Mouse (Mus musculus): ENCODE measurements around the gene Galnt18. TPM values are rescaled to one million over a fixed set of nuclear protein-coding genes. Genes with fewer than 3 reads are reported as not detected.

The Galnt18 gene
- total RNA-seq, 1 experiment from 2014 or later = not detected

DNA sequence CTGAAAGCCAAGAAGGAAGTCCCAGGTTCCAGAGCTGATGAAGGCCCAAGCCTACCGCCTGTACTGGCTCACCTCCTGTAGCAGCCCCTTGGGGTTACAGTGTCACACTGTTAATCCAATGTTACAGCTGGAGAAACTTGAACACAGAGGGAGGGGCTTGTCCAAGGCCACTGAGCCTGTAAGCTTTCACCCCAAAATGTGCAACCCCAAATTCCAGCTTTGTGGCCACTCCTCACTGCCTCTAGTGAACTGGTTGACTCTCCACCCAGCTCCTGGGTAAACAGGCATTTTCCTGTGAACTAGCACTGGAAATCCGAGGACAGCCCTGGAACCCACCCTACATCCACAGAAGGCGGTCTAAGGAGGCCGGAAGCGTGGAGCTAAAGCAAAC, 58.5 kb downstream of the Galnt18 start:
- ATAC-seq (replicated peaks; ENCODE audit: insufficient number of reproducible peaks, low FRiP score, low TSS enrichment, poor library complexity, severe bottlenecking) = no peak

DNA sequence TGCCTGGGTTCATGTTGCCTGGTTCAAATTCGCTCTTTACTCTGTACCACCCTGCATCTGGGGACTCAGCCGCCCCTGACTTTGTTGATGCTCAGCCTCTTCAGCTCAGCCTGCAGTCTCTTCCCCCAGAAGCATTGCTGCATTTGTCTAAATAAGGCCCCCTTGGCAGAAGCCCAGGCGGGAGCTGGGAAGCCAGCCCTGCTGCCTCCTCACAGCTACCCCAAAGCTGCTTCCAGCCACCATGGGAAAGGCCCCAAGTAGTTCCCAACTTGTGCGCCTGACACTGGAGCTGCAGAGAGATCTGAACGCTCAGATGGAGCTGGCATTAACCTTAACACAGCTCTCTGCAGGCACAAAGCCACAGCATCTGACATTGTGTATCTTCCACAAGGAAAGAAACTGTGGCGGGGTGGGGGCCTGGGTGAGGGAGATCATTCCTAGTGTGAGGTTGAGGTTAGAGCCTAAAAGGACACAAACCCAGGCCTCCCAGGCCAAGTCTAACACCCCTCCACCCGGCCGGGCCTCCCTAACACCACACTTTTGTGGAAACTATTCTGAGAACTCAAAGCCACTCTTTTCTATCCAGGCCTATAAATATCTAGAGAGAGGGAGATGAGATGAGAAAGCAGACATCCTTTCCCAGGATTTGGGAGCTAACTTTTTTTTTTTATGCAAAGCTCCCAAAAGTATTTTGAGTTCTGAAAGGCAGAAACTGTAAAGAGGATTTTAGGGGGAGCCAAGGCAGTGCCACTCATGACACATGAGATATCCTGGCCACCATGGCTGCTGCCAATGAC, 59.1 kb downstream of the Galnt18 start:
- no peak for ATAC-seq (replicated peaks; ENCODE audit: insufficient number of reproducible peaks, low FRiP score, low TSS enrichment, poor library complexity, severe bottlenecking)

DNA sequence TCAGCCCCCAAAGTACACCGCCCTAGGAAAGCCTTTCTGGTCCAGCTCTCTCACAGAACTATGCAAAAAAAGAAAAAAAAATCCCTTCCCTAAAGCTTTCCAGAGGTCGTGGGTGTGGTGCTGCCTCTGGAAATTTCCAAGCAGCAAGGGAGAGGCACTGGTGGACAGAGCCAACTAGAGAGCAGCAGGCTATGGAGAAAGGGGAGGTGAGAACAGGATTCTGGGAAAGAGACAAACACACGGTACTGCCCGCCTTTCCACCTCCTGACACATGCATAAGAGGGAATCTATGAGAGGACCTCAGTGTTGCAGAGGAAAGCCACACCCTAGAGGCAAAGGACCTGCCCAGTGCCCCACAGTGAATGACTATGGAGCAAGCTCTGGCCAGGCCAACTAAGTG, 60.9 kb downstream of the Galnt18 start:
- no peak for ATAC-seq (replicated peaks; ENCODE audit: insufficient number of reproducible peaks, low FRiP score, low TSS enrichment, poor library complexity, severe bottlenecking)

DNA sequence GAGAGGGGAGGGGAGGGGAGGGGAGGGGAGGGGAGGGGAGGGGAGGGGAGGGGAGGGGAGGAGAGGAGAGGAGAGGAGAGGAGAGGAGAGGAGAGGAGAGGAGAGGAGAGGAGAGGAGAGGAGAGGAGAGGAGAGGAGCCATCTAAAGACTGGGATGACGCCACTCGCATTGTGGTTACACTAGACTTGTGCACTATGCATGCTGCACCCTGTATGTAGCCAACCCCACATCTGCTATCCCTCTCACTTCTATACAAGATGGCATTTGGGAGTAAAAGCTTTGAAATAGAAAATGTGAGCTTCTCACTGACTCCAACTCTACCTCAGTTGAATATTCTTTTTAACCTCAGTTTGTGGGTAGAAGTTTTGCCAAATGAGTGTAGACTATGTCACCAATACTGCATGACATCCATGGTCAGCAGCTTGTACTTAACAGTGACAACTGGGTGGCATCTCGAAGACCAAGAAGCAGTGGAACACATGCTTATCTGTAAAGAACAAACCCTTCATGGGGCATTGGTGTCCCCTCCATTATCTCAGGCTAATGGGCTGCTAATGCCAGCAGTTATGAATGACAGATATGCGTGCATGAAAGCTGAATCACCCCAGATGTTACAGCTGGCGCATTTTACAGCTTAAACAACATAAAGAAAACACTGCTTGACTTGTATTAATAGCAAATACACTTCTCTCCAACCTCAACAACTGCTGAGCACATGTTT, 65.0 kb downstream of the Galnt18 start:
- no peak for ATAC-seq (replicated peaks; ENCODE audit: insufficient number of reproducible peaks, low FRiP score, low TSS enrichment, poor library complexity, severe bottlenecking)

GRCm38 (mm10) chr7:111713828-111714600, 65.8 kb downstream of the Galnt18 start:
- ATAC-seq (replicated peaks; ENCODE audit: insufficient number of reproducible peaks, low FRiP score, low TSS enrichment, poor library complexity, severe bottlenecking) = no peak

GRCm38 (mm10) chr7:111712797-111713196, 67.0 kb downstream of the Galnt18 start:
- ATAC-seq (replicated peaks; ENCODE audit: insufficient number of reproducible peaks, low FRiP score, low TSS enrichment, poor library complexity, severe bottlenecking) = no peak

DNA sequence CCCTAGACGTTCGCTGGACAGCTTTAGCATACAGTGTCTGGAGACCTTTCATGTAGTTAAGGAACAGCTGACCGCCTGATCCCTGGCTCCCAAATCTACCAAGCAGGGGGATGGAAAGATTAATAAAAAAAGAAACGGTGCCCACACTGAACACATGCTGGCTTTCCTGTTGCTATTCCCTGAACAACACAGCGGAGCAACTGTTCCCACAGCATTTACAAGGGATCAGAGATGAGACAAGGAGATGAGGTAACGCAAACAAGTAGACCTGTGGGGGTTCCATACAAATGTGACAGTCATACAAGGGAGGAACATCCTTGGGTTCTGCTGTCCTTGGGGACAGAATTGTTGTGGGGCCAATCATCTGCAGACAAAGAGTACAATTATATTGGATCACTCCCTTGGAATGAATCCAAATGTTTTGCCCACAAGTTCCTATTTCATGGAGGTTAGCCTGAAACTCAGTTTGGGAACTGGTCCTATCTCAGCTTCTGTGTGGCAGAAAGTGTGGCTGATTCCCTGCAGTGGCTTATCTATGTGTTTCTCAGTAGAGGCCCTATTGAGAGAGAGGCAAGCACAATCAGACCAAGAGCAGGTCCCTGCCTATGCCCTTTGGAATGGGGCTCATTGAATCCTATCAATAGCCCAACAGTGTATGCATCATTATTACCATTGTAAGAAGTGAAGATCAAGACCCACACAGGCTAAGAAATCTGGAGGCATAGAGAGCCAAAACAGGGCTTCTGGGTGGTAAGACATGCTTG, 68.5 kb downstream of the Galnt18 start:
- no peak for ATAC-seq (replicated peaks; ENCODE audit: insufficient number of reproducible peaks, low FRiP score, low TSS enrichment, poor library complexity, severe bottlenecking)

- no peak for ATAC-seq (replicated peaks; ENCODE audit: insufficient number of reproducible peaks, low FRiP score, low TSS enrichment, poor library complexity, severe bottlenecking)
Measured at GRCm38 (mm10) chr7:111710311-111710710, 69.5 kb downstream of the Galnt18 start.

- no peak for ATAC-seq (replicated peaks; ENCODE audit: insufficient number of reproducible peaks, low FRiP score, low TSS enrichment, poor library complexity, severe bottlenecking)
Measured at GRCm38 (mm10) chr7:111708563-111708962, 71.2 kb downstream of the Galnt18 start.

- ATAC-seq (replicated peaks; ENCODE audit: insufficient number of reproducible peaks, low FRiP score, low TSS enrichment, poor library complexity, severe bottlenecking) = no peak
Measured at GRCm38 (mm10) chr7:111702961-111703360, 76.8 kb downstream of the Galnt18 start.

DNA sequence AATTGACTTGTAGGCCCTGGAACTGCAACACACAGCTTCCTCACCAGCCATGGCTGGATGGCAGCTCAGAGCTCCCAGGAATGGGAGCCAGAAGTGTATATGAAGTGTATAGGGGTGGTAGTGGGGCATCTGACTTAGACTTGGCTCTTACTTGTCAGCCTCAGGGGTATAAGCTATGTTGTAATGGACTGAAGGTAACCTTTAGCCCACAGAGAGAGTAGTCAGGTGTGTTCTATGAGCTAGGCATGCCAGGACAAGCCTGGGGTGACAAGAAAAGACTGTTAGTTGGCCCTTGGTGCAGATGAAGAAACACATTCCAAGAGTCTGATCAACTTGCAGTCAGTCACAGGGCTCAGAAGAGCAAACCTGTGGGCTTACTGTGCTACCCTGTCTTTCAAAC, 78.0 kb downstream of the Galnt18 start:
- no peak for ATAC-seq (replicated peaks; ENCODE audit: insufficient number of reproducible peaks, low FRiP score, low TSS enrichment, poor library complexity, severe bottlenecking)

- ATAC-seq (replicated peaks; ENCODE audit: insufficient number of reproducible peaks, low FRiP score, low TSS enrichment, poor library complexity, severe bottlenecking) = no peak
Measured at GRCm38 (mm10) chr7:111699446-111699845, 80.3 kb downstream of the Galnt18 start.

DNA sequence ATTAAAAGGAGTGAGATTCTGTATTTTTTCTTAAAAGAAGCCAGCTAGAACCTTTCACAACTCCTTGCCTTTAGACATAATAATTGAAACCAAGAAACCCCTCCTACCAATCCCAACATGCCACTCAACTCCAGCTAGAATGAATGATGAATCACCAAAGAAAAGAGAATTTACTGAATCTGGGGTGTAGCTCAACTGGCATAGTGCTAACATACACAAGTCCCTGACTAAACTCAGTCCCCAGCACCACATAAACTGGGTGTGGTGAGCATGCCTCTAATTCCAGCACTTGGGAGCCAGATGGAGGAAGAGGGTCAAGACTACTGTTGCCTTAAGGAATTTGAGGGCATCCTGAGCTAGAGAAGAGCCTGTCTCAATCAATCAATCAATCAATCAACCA, 83.6 kb downstream of the Galnt18 start:
- ATAC-seq (replicated peaks; ENCODE audit: insufficient number of reproducible peaks, low FRiP score, low TSS enrichment, poor library complexity, severe bottlenecking) = no peak

DNA sequence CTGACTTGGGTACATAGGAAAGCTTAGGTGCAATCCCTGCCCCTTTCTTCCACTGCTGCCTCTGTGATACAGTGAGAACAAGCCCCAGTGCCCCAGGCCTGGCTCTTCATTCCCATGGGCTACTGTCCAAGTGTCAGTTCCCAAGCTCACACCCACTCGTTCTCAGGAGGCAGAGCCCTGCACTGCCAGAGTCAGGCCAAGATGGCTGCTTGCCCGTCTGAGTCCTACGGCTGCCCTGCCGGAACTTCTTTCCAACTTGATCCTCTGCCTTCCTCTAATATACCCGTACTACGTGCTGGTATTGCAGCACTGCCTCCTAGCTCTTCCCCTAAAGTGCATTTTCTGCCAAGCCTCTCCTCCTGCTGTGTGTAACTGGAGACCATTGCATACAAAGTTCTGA, 85.5 kb downstream of the Galnt18 start:
- no peak for ATAC-seq (replicated peaks; ENCODE audit: insufficient number of reproducible peaks, low FRiP score, low TSS enrichment, poor library complexity, severe bottlenecking)

DNA sequence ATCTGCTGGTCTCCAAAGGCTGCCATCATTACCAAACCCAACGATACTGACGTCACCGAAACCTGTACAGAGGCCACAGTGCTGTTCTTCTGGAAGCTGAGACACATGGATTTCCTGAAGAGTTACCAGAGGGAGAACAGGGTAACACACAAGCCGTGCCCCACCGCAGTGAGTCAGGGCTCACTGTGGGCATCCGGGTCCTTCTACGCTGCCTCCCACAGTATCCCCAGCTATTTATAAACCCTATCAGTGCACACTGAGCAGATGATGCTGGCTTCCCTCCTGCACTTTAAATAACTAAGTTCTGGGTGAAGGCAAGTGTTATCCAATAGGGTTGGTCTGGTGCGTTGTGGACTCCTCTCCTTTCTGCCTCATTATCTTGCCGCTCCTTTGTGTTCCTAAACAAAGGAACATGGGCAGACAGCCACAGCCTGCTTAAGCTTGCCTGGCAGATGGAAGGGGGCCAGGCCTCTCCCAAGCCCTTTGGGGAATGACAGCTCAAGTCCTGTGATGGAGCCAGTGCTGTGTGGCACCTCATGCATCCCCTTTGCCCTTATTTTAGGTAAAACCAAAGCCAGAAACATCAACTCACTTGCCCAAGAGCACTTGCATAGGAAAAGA, 87.0 kb downstream of the Galnt18 start:
- no peak for ATAC-seq (replicated peaks; ENCODE audit: insufficient number of reproducible peaks, low FRiP score, low TSS enrichment, poor library complexity, severe bottlenecking)

- no peak for ATAC-seq (replicated peaks; ENCODE audit: insufficient number of reproducible peaks, low FRiP score, low TSS enrichment, poor library complexity, severe bottlenecking)
Measured at GRCm38 (mm10) chr7:111680108-111680507, 99.7 kb downstream of the Galnt18 start.

GRCm38 (mm10) chr7:111676483-111676882, 103.3 kb downstream of the Galnt18 start:
- ATAC-seq (replicated peaks; ENCODE audit: insufficient number of reproducible peaks, low FRiP score, low TSS enrichment, poor library complexity, severe bottlenecking) = no peak

- no peak for ATAC-seq (replicated peaks; ENCODE audit: insufficient number of reproducible peaks, low FRiP score, low TSS enrichment, poor library complexity, severe bottlenecking)
Measured at GRCm38 (mm10) chr7:111672467-111672866, 107.3 kb downstream of the Galnt18 start.

Measured in monocyte, adult 5-6 weeks (primary cell).